Mouse (Mus musculus) hindbrain, embryonic 10.5 days (tissue): ENCODE measurements at regions not wholly inside any gene's neighbourhood (a gene's known extent, or its start where the extent isn't known, plus 50 kb on each side); places are given as distances from the start of the nearest gene placed in this dataset.

Experiments used
- DNase-seq: peaks from one replicate; pipeline ENCODE4 v3.0.0-alpha.2; 2017; ENCODE audit warnings: low spot score
- H3K27ac ChIP-seq: fragments of 300-500 bp; sonication (generic); 2 replicates; pipeline ENCODE4 v1.5.1; 2016; ENCODE audit warnings: mild to moderate bottlenecking, moderate library complexity
- H3K27me3 ChIP-seq: fragments of 300-500 bp; sonication (generic); 2 replicates; pipeline ENCODE4 v1.6.1; 2016; ENCODE audit warnings: mild to moderate bottlenecking; ENCODE audit not compliant: poor library complexity, insufficient read depth, severe bottlenecking
- H3K36me3 ChIP-seq: fragments of 300-500 bp; sonication (generic); 2 replicates; pipeline ENCODE4 v1.6.1; 2016; ENCODE audit warnings: mild to moderate bottlenecking, moderate library complexity
- H3K4me1 ChIP-seq: fragments of 300-500 bp; sonication (generic); replicated peaks from 2 replicates; pipeline ENCODE4 v1.6.1; 2016; ENCODE audit warnings: mild to moderate bottlenecking
- H3K4me3 ChIP-seq: fragments of 300-500 bp; sonication (generic); 2 replicates; pipeline ENCODE4 v1.5.1; 2016; ENCODE audit warnings: mild to moderate bottlenecking, moderate library complexity
- H3K9me3 ChIP-seq: fragments of 300-500 bp; sonication (generic); 2 replicates; pipeline ENCODE4 v1.6.1; 2016; ENCODE audit warnings: mild to moderate bottlenecking, moderate library complexity
- WGBS: fragments of 180-500 bp; shearing (Covaris S2); methylation state at CpG from one replicate; pipeline ENCODE4 v1.1.7; 2016; 5-methylcytosine and 5-hydroxymethylcytosine counted together

- Histone ChIP-seq H3K27ac (peak overlapping the region; percentile 85), H3K4me1 (peaks cover 71% of the 10 kb centered on the region), H3K27me3 (peaks cover 15% of the 10 kb centered on the region; the same call in 1 of the 2 replicates), H3K4me3 (no peak overlapping the region), H3K9me3 (no peaks in the 10 kb centered on the region), H3K36me3 (no peaks in the 10 kb centered on the region)
- no peak for DNase-seq
- 38% methylated on average over 2 of the region's 2 CpGs for WGBS
Measured at GRCm38 (mm10) chr12:86818201-86818600, 66.4 kb downstream of the Irf2bpl start.

GRCm38 (mm10) chr12:86816702-86817610 lies 67.6 kb downstream of the Irf2bpl start:
- Histone ChIP-seq H3K4me3 (0 out of 2 replicates have a peak overlapping the region, but pooled peaks have one; percentile 20), H3K27me3 (peaks cover 15% of the 10 kb centered on the region; the same call in 1 of the 2 replicates), H3K4me1 (peaks cover 70% of the 10 kb centered on the region), H3K36me3 (no peaks in the 10 kb centered on the region), H3K9me3 (no peaks in the 10 kb centered on the region), H3K27ac (peak overlapping the region; percentile 85)
- 29% methylated on average over 11 of the region's 11 CpGs for WGBS
- no peak for DNase-seq

- Histone ChIP-seq H3K4me3 (0 out of 2 replicates have a peak overlapping the region, but pooled peaks have one; percentile 20), H3K27ac (peak overlapping the region; percentile 85), H3K27me3 (peaks cover 18% of the 10 kb centered on the region; the same call in 1 of the 2 replicates), H3K4me1 (peaks cover 70% of the 10 kb centered on the region), H3K36me3 (no peaks in the 10 kb centered on the region), H3K9me3 (no peaks in the 10 kb centered on the region)
- 3% methylated on average over 6 of the region's 6 CpGs for WGBS
- peak; percentile 84 for DNase-seq
Measured at GRCm38 (mm10) chr12:86816171-86816701, 68.4 kb downstream of the Irf2bpl start.

- Histone ChIP-seq H3K4me1 (peaks cover 81% of the 10 kb centered on the region), H3K9me3 (no peaks in the 10 kb centered on the region), H3K27me3 (peaks cover 18% of the 10 kb centered on the region; the same call in 1 of the 2 replicates), H3K36me3 (no peaks in the 10 kb centered on the region), H3K4me3 (no peak overlapping the region), H3K27ac (peak overlapping the region; percentile 85)
- WGBS, result 69% methylated on average over 7 of the region's 7 CpGs
- DNase-seq, result no peak
Measured at GRCm38 (mm10) chr12:86814740-86815139, 69.9 kb downstream of the Irf2bpl start.
